Mouse (Mus musculus) ES-Bruce4 (cell line): ENCODE data around the gene Tex30. TPM values are rescaled to one million over a fixed set of nuclear protein-coding genes. Genes with fewer than 3 reads are reported as not detected.
"Not testable (repeated sequence)": the region's sequence is repeated elsewhere in the genome, so short reads cannot be mapped to it uniquely, and the experiment has no call there.

Source experiments
- H3K27ac ChIP-seq: 2 replicates; pipeline ENCODE4 v1.5.1; 2012; ENCODE audit warnings: low read length, inconsistent platforms; ENCODE audit not compliant: insufficient read depth
- H3K27me3 ChIP-seq: 2 replicates; pipeline ENCODE4 v1.6.1; 2012; ENCODE audit warnings: mild to moderate bottlenecking, low read length, inconsistent platforms; ENCODE audit not compliant: control insufficient read depth, poor library complexity, insufficient read depth, severe bottlenecking
- H3K36me3 ChIP-seq: 2 replicates; pipeline ENCODE4 v1.6.1; 2012; ENCODE audit warnings: inconsistent platforms, mild to moderate bottlenecking, low read length, moderate library complexity; ENCODE audit not compliant: control insufficient read depth, poor library complexity, insufficient read depth, severe bottlenecking
- H3K4me1 ChIP-seq: one replicate; pipeline ENCODE4 v1.8.1; 2011; ENCODE audit warnings: low read length; ENCODE audit not compliant: control insufficient read depth, insufficient read depth
- H3K4me3 ChIP-seq: 2 replicates; pipeline ENCODE4 v1.5.1; 2011; ENCODE audit warnings: low read depth, mild to moderate bottlenecking, low read length
- H3K9ac ChIP-seq: 2 replicates; pipeline ENCODE4 v1.6.1; 2012; ENCODE audit warnings: low read depth, mild to moderate bottlenecking, inconsistent platforms; ENCODE audit not compliant: poor library complexity, severe bottlenecking
- H3K9me3 ChIP-seq: replicated peaks from 2 replicates; pipeline ENCODE4 v1.6.1; 2012; ENCODE audit warnings: mild to moderate bottlenecking, low read length, inconsistent platforms; ENCODE audit not compliant: control insufficient read depth, poor library complexity, insufficient read depth, severe bottlenecking
- CTCF ChIP-seq: IDR thresholded peaks from one replicate; pipeline ENCODE4 v1.8.1; 2011; ENCODE audit warnings: low read depth, low read length
- EP300 ChIP-seq: IDR thresholded peaks from 2 replicates; pipeline ENCODE4 v1.6.1; 2011; ENCODE audit warnings: low read depth, low read length; ENCODE audit not compliant: insufficient read depth
- POLR2A ChIP-seq: IDR thresholded peaks from one replicate; pipeline ENCODE4 v1.8.1; 2011; ENCODE audit warnings: low read length; ENCODE audit not compliant: insufficient read depth
- polyA plus RNA-seq: library from polyadenylated mRNA; stranded (reverse); fragments of >200 nt; gene quantifications from 2 replicates; pipeline ENCODE4 v1.2.4, GENCODE M21; 2011; ENCODE audit warnings: low read depth; ENCODE audit not compliant: missing spikeins, insufficient read depth, insufficient read length

Gene Tex30
- polyA plus RNA-seq, 1 experiment = 48.5 TPM

- Histone ChIP-seq H3K27me3 (no peaks in the 10 kb centered on the region; the same call in 1 of the 2 replicates), H3K27ac (no peak within 1 kb of the TSS), H3K9ac (no peak within 1 kb of the TSS), H3K9me3 (no peaks in the 10 kb centered on the region), H3K36me3 (no peaks in the 10 kb centered on the region), H3K4me3 (no peak within 1 kb of the TSS), H3K4me1 (no peaks in the 10 kb centered on the region)
- no peak for TF ChIP-seq POLR2A
Measured at GRCm38 (mm10) chr1:44061836-44062235, 40.4 kb downstream of the Tex30 start, which contains the start of gene Gm8251. Gene Gm8251, minus strand, starts transcription at chr1:44061936.

- no peak overlapping the region for H3K4me3 ChIP-seq
Measured at GRCm38 (mm10) chr1:44057805-44058204, 44.4 kb downstream of the Tex30 start.

GRCm38 (mm10) chr1:44046556-44046955 is 55.7 kb downstream of the Tex30 start:
- TF ChIP-seq EP300 = no peak
- TF ChIP-seq CTCF = no peak
- TF ChIP-seq POLR2A = no peak
- no peak overlapping the region for H3K27ac ChIP-seq
- no peak overlapping the region for H3K9ac ChIP-seq
- no peak overlapping the region for H3K4me3 ChIP-seq
- no peaks in the 10 kb centered on the region for H3K9me3 ChIP-seq
- no peaks in the 10 kb centered on the region for H3K4me1 ChIP-seq
- no peaks in the 10 kb centered on the region for H3K36me3 ChIP-seq
- H3K27me3 ChIP-seq = no peaks in the 10 kb centered on the region

More at GRCm38 (mm10) chr1:44057805-44058204, 44.4 kb downstream of the Tex30 start:
- H3K27ac ChIP-seq = no peak overlapping the region
- TF ChIP-seq POLR2A (no peak), EP300 (no peak)
- H3K36me3 ChIP-seq = no peaks in the 10 kb centered on the region
- no peaks in the 10 kb centered on the region; the same call in 1 of the 2 replicates for H3K27me3 ChIP-seq
- H3K9ac ChIP-seq = no peak overlapping the region
- no peaks in the 10 kb centered on the region for H3K4me1 ChIP-seq
- no peaks in the 10 kb centered on the region for H3K9me3 ChIP-seq

- not testable (repeated sequence) for H3K9ac ChIP-seq, H3K4me3 ChIP-seq, H3K9me3 ChIP-seq, H3K36me3 ChIP-seq, H3K27ac ChIP-seq, H3K4me1 ChIP-seq, H3K27me3 ChIP-seq
Measured at GRCm38 (mm10) chr1:44045689-44046088, 56.6 kb downstream of the Tex30 start.

GRCm38 (mm10) chr1:44042555-44042915 is 59.7 kb downstream of the Tex30 start:
- H3K36me3 ChIP-seq = no peaks in the 10 kb centered on the region
- H3K27ac ChIP-seq = no peak overlapping the region
- TF ChIP-seq CTCF (no peak), POLR2A (no peak), EP300 (no peak)
- no peaks in the 10 kb centered on the region for H3K9me3 ChIP-seq
- H3K4me1 ChIP-seq = no peaks in the 10 kb centered on the region
- peak overlapping the region; percentile 28; the same call in 1 of the 2 replicates for H3K9ac ChIP-seq
- peak overlapping the region; percentile 59; the same call in 1 of the 2 replicates for H3K4me3 ChIP-seq
- no peaks in the 10 kb centered on the region for H3K27me3 ChIP-seq

- TF ChIP-seq CTCF (peak; percentile 27), POLR2A (no peak), EP300 (no peak)
- peak overlapping the region; percentile 28; the same call in 1 of the 2 replicates for H3K9ac ChIP-seq
- no peaks in the 10 kb centered on the region for H3K9me3 ChIP-seq
- H3K4me3 ChIP-seq = peak overlapping the region; percentile 59
- H3K36me3 ChIP-seq = no peaks in the 10 kb centered on the region
- no peak overlapping the region for H3K27ac ChIP-seq
- H3K27me3 ChIP-seq = no peaks in the 10 kb centered on the region
- no peaks in the 10 kb centered on the region for H3K4me1 ChIP-seq
Measured at GRCm38 (mm10) chr1:44041797-44042554, 60.3 kb downstream of the Tex30 start.

Other genes starting within 250 kb of the Tex30 start
- gene Tpp2, start 168.8 kb downstream of the Tex30 start, polyA plus RNA-seq = 109 and 116 TPM in 2 replicates
- gene Mettl21c, start 82.4 kb downstream of the Tex30 start, polyA plus RNA-seq = not detected in 2 replicates
- gene Gm8251, start 40.5 kb downstream of the Tex30 start, polyA plus RNA-seq = not detected in 2 replicates
- 31.5 and 31.6 TPM in 2 replicates for gene Kdelc1, start 16.4 kb upstream of the Tex30 start, polyA plus RNA-seq
- gene Bivm, start 16.5 kb upstream of the Tex30 start, polyA plus RNA-seq = 44.1 and 50.2 TPM in 2 replicates
- gene Ercc5, start 45.3 kb upstream of the Tex30 start, polyA plus RNA-seq = 59.9 and 66.9 TPM in 2 replicates
- gene Mettl21e, start 116.5 kb upstream of the Tex30 start, polyA plus RNA-seq = not detected in 2 replicates